Mouse (Mus musculus): ENCODE data around the gene 2410141K09Rik. TPM values are rescaled to one million over a fixed set of nuclear protein-coding genes. Genes with fewer than 3 reads are reported as not detected.
"Not testable (repeated sequence)": the region's sequence is repeated elsewhere in the genome, so short reads cannot be mapped to it uniquely, and the experiment has no call there.

The 2410141K09Rik gene
- total RNA-seq (2014; fragmentation: Nextera tagmentation): not detected in 2 replicates
- not detected in 2 replicates for total RNA-seq (2017)

- not testable (repeated sequence) for ATAC-seq (replicated peaks; ENCODE audit: poor library complexity, severe bottlenecking)
These were observed at the start of gene 2410141K09Rik for GRCm38 (mm10) chr13:66441018-66441417. Gene 2410141K09Rik (minus strand): TSS chr13:66441118.

- ATAC-seq (replicated peaks; ENCODE audit: poor library complexity, severe bottlenecking): not testable (repeated sequence)
These were observed 14.1 kb downstream of the 2410141K09Rik start for GRCm38 (mm10) chr13:66426858-66427257.

- ATAC-seq (replicated peaks; ENCODE audit: poor library complexity, severe bottlenecking): not testable (repeated sequence)
These were observed 26.0 kb downstream of the 2410141K09Rik start for GRCm38 (mm10) chr13:66414962-66415361.

Other genes starting within 250 kb of the 2410141K09Rik start
- not detected in 2 replicates for gene Gm10772, start 213.5 kb downstream of the 2410141K09Rik start, total RNA-seq (2014; fragmentation: Nextera tagmentation)
- not detected in 2 replicates for gene Gm10772, start 213.5 kb downstream of the 2410141K09Rik start, total RNA-seq (2017)

Measured in granulocyte monocyte progenitor cell, adult 5-6 weeks (primary cell).